Mouse (Mus musculus): ENCODE measurements around the gene Cypt15. TPM values are rescaled to one million over a fixed set of nuclear protein-coding genes. Genes with fewer than 3 reads are reported as not detected.

Gene Cypt15
- polyA plus RNA-seq (2017; shearing (Covaris generic)) = not detected

DNA sequence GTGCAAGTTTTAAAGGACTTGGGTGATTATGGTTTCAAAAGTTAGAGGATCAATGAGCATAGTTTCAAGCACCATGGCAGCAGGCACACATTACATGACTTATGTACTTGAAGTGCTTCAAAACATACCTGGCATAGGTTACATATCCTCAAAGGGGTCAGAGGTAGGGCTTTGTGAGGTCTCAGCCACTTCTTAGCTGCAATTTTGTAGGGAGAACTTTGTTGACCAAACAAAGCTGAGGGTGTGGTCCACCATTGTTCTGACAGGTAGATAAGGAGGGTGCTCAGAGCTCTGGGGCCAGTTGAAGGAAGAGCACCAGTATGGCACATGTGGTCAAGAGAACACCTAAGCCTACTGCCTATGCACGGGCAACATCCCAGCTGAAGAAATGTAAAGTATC, at the start of gene Cypt15:
Gene Cypt15, plus strand, starts transcription at position 301 of the 400 bp plus-strand sequence.

